Mouse (Mus musculus) left cerebral cortex, postnatal 36 days (tissue): ENCODE measurements at regions not wholly inside any gene's neighbourhood (a gene's known extent, or its start where the extent isn't known, plus 50 kb on each side); places are given as distances from the start of the nearest gene placed in this dataset.
"Not testable (repeated sequence)": the region's sequence is repeated elsewhere in the genome, so short reads cannot be mapped to it uniquely, and the experiment has no call there.

Source experiments
- DNase-seq, 2 experiments: peaks; one replicate each; pipeline ENCODE4 v3.0.0; 2021 to 2022; ENCODE audit warnings: low spot score in 2 of 2, mixed read lengths in 1 of 2
- intact Hi-C: fragments of 180-260 bp; cut with DNase I; formaldehyde crosslinking; loops from one replicate; pipeline ENCODE4 v1.15.1; 2025

- intact Hi-C loops: no loop called here
- DNase-seq: no peak
These were observed 179.4 kb upstream of the Ube2e1 start for GRCm38 (mm10) chr14:18511094-18511493.

- no peak for DNase-seq
- intact Hi-C loops: loop anchor here (10.0 kb wide), 1 partner anchor 386 kb away; the partner anchor contains the start of gene Ube2e2
These were observed 176.6 kb upstream of the Ube2e1 start for GRCm38 (mm10) chr14:18508359-18508647.

- DNase-seq: no peak
These were observed 176.1 kb upstream of the Ube2e1 start for GRCm38 (mm10) chr14:18507582-18508358.

GRCm38 (mm10) chr14:18506168-18506567, 174.5 kb upstream of the Ube2e1 start:
- no peak for DNase-seq
- intact Hi-C loops: loop anchor here (10.0 kb wide), 1 partner anchor 389 kb away; the partner anchor contains the start of gene Ube2e2

More at GRCm38 (mm10) chr14:18507582-18508358, 176.1 kb upstream of the Ube2e1 start:
- intact Hi-C loops: loop anchor here (10.0 kb wide), 1 partner anchor 387 kb away; the partner anchor contains the start of gene Ube2e2

GRCm38 (mm10) chr14:18500249-18500832, 168.7 kb upstream of the Ube2e1 start:
- intact Hi-C loops: loop anchor here (10.0 kb wide), 1 partner anchor 394 kb away; the partner anchor contains the start of gene Ube2e2

GRCm38 (mm10) chr14:18494048-18494447, 162.4 kb upstream of the Ube2e1 start:
- intact Hi-C loops: no loop called here
- DNase-seq: no peak

More at GRCm38 (mm10) chr14:18500249-18500832, 168.7 kb upstream of the Ube2e1 start:
- peak; percentile 32 to 37 for DNase-seq

GRCm38 (mm10) chr14:18486132-18486800, 154.6 kb upstream of the Ube2e1 start:
- intact Hi-C loops: loop anchor here (2.0 kb wide), 1 partner anchor 27 kb away; no protein-coding TSS in a partner anchor
- no peak for DNase-seq

- intact Hi-C loops: no loop called here
- DNase-seq: no peak
These were observed 153.9 kb upstream of the Ube2e1 start for GRCm38 (mm10) chr14:18485526-18485925.

- DNase-seq: peak in 1 of 2 experiments; percentile 14
- intact Hi-C loops: no loop called here
These were observed 145.2 kb upstream of the Ube2e1 start for GRCm38 (mm10) chr14:18476795-18477320.

- intact Hi-C loops: no loop called here
- DNase-seq: no peak
These were observed 137.0 kb upstream of the Ube2e1 start for GRCm38 (mm10) chr14:18468611-18469010.

- intact Hi-C loops: not testable (repeated sequence)
These were observed 135.2 kb upstream of the Ube2e1 start for GRCm38 (mm10) chr14:18466864-18467263.

GRCm38 (mm10) chr14:18464199-18464598, 132.5 kb upstream of the Ube2e1 start:
- DNase-seq, intact Hi-C loops: not testable (repeated sequence)

More at GRCm38 (mm10) chr14:18466864-18467263, 135.2 kb upstream of the Ube2e1 start:
- DNase-seq: not testable (repeated sequence)

GRCm38 (mm10) chr14:18463230-18463873, 131.7 kb upstream of the Ube2e1 start:
- DNase-seq: no peak
- intact Hi-C loops: no loop called here

GRCm38 (mm10) chr14:18462381-18462780, 130.7 kb upstream of the Ube2e1 start:
- no peak for DNase-seq
- intact Hi-C loops: no loop called here

GRCm38 (mm10) chr14:18448666-18449065, 117.0 kb upstream of the Ube2e1 start:
- DNase-seq: no peak
- intact Hi-C loops: no loop called here

GRCm38 (mm10) chr14:18444492-18444891, 112.8 kb upstream of the Ube2e1 start:
- intact Hi-C loops: no loop called here
- no peak for DNase-seq

- intact Hi-C loops, DNase-seq: not testable (repeated sequence)
These were observed 97.3 kb upstream of the Ube2e1 start for GRCm38 (mm10) chr14:18428968-18429367.

GRCm38 (mm10) chr14:18425887-18426286, 94.2 kb upstream of the Ube2e1 start:
- intact Hi-C loops: no loop called here
- no peak for DNase-seq

GRCm38 (mm10) chr14:18416839-18417238, 85.2 kb upstream of the Ube2e1 start:
- intact Hi-C loops: no loop called here
- DNase-seq: peak in 1 of 2 experiments; percentile 7
